Mouse (Mus musculus) fat pad, adult 2 months (tissue): ENCODE data around the gene Lancl2.
A peak's percentile ranks its signal among the peaks of the same experiment; 100 is the strongest.

Experiments used
- DNase-seq: peaks from one replicate; pipeline ENCODE4 v3.0.0-alpha.2; 2011; ENCODE audit warnings: low read depth, low spot score; ENCODE audit errors: extremely low read depth

Gene Lancl2

DNA sequence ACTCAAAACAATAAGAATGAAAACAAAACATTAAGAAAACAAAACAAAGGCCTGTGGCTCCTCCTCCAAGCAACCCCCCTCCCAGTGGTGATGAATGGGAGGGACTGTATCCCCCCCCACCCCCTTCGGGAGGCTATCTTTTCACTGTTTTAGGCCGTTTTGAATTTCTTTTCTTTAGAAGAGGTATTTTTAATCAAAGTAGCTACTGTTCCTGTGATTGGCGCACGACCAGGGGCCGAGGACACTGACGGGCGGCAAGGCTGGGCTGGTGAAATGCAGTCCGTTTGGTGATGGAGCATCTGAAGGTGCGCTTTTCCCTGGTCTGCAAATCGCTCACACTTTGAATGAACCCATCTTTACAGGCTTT, at the start of gene Lancl2:
Gene Lancl2, plus strand, starts transcription at position 165 of the 367 bp plus-strand sequence.
- no peak for DNase-seq

DNA sequence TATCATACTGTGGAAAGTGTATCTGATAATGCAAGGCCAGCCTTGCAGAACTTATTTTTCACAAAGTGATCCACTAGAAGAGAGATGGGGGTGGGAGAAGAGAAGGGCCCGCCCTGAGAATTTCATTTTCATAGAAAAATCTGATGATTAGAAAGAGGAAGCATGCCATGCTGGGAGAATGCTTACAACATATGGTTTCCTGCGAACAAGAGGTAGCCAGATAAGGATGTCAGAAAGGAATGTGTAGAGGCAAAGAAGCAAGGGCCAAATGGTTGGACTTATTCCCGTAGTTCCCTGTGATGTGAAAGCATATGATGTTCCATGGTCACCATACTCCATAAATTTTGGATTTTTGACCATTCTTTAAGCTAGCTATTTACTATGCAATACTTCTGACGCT, 41.0 kb upstream of the Lancl2 start:
- DNase-seq: no peak

DNA sequence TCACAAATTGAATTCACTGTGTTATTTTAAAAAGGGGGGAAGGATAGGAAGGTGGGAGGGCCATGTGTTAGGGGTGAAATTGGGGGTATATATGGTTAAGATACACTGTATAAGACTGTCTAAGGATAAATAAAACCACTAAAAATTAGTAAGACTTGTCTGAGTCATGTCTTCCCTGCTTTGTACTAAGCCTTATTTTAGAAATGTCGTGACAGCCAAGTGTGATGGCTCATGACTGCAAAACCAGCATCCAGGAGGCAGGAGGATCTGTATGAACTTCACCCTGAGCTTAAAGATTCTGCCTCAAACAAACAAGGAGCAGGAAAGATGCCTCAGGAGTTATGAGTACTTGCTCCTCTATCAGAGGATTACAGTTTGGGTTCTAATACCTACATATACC, 18.2 kb upstream of the Lancl2 start:
- DNase-seq: no peak

DNA sequence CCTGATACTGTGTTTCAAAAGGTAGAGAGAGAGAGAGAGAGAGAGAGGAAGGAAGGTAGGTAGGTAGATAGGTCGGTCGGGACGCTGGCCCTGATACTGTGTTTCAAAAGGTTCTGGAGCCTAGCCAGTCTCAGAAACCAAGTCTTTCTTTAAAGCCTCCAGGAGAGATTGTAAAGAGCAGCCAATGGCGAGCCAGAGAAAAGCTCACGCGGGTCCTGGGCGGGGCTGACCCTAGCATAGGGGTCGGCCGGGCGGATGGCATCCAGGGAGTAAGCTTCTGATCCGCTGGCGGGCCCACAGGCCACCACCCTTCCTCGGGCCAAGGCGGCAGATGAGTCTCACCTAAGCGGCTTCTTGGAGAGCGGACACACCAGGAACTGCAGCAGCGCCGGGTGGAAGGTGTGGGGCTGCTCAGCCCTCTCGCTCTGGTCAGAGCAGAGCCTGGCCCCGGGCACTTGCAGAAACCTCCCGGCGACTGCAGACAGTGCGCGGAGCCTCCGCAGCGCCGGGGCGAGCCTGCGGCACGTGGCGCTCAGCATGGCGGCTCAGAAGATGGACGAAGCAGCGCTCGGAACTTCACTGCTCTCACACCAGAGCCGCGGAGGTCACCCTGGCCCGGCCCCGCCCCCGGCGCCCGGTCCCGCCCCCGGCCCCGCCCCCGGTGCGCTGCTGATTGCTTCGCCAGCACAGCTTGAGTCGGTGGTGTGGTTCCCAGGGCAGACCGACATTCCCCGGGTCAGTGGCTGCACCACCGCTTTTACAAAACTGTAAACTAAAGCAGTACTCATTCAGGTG, 10.7 kb upstream of the Lancl2 start, which contains the start of gene Pyurf:
Gene Pyurf, minus strand, starts transcription at position 612 of the 795 bp plus-strand sequence.
- DNase-seq: peak; percentile 65

DNA sequence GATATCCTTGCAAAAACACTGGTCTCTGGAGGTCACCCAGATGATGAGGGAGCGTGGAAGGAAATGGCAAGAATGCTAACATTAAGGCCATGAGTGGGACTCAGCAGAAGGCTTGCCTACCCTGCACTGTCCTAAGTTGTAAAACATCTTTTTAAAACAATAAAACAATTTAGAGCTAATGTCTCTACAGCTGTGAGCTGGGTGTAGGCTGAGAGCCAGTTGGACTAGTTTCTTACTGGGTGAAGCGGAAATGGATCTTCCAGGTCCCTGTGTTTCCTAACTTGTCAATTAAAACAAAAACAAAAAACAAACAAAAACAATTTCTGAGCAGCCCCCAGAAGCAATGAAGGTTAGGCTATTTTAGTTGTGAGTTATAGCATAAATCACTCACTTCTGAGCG, 9.2 kb upstream of the Lancl2 start:
- no peak for DNase-seq

DNA sequence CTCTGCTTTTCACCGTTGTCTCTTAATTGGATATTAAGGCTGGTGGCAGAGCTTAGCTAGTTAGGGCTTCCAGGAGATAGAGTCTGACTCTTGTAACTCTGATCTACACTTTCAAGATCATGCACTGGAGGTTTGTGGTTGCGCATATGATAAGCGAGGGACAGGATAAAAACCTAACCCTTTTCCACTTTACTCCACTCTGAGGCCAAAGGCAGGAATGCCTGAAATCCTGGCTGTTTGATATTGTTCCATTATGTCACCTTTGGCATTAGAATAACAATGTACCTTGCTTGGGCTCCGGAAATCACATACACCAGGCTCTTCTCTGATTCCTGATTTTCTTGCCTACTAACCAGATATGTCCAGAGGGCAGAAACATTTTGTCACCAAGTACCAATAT, 654 bp upstream of the Lancl2 start:
- no peak for DNase-seq

DNA sequence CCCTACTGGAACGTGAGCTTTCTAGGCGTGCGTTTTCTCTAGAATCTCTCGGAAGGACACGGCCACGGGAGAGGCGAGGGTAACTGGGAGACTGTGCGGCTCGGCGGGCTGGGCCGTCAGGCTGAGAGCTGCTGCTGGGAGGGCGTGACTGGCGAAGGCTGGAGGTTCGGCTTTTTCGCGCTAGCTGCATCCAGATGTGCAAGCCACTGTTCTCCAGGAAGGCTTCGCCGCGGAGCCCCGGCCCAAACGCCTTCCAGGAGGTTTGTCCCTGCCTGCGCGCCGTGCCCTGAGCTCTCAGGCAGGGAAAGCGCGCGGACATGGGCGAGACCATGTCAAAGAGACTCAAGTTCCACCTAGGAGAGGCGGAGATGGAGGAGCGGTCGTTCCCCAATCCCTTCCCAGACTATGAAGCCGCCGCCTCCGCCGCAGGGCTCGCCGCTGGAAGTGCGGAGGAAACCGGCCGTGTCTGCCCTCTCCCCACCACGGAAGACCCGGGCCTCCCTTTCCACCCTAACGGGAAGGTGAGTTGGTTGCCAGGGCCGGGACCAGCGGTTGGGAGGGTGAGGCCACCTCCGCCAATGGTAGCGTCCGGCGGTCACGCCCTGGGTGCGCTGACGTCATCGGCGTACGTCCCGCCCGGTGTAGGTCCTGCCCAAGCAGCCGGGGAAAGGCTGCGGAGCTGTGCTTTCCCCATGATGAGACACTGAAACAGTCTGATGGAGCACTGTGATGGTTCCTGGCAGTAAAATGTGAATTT, 581 bp downstream of the Lancl2 start:
- DNase-seq: peak; percentile 43

DNA sequence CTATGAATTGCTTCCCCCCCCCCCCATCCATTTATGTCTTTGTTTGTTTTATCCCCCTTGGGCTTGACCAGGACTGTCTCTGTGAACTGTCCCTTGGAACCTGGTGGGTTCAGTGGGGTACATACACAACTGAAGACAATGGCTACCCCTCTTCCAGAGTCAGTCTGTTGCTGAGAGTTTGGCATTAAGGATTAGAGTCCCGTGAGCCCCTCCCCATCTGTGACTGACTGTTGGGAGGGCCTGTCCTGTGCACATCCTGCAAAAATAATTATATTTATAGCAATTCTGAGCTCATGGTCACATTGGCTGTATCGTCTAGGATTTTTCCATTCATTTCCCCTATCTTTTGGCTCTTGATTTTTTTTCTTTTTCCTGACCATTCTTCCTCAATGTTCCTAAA, 1.4 kb downstream of the Lancl2 start:
- DNase-seq: no peak

DNA sequence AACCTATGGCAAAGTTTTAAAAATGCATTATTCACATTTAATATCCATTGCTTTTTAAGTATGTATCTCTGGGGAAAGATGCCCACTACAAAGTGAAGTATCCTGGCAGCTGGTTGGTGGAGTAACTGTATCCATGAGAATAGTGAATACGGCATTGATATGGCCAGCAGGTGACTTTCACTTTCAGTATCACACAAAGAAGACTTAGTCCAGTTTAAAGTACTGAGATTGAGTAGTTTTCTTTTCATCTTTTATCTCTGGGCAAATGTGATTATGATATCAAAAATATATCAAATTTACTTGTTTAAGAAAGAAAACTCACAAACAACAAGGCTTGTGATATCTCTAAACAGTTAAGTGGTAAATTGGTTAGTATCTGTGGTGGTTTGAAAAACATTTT, 4.4 kb downstream of the Lancl2 start:
- DNase-seq: no peak

DNA sequence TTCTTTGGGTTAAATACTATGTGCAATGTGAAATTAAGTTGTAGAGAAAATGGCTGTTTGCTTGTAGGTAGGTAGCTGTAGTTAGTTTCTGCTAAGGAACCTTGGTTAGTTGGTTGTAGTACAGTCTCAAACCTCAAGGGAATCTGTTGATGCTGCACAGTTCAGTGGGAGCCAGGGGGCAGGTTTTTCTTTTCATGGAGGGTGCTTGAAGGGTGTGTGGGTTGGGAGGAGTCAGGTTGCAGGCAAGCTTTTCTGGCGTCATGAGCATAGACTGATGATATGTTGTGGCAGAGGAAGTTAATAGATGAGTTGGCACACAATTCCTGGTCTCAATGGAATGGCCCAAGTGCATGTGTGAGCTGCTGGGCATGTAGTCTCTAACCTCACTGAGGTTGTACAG, 9.4 kb downstream of the Lancl2 start:
- DNase-seq: no peak

DNA sequence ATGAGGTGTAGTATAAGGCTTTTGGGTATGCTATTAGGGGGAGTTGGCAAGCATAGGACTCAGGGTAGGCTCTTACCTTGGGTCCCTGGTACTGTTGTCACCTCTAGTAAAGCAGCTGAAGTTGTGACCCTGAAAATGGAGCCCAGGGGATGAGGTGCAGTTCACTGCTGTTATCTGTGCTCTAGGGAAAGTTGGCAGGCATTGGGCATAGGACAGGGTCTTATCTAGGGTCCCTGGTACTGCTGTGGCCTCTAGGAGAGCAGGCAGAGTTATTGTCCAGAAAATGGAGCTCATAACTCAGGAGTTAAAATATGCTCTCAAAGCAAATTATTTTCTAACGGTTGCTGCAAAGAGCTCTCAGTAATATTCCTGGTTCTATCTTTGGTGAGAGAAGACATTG, 19.0 kb downstream of the Lancl2 start:
- no peak for DNase-seq

DNA sequence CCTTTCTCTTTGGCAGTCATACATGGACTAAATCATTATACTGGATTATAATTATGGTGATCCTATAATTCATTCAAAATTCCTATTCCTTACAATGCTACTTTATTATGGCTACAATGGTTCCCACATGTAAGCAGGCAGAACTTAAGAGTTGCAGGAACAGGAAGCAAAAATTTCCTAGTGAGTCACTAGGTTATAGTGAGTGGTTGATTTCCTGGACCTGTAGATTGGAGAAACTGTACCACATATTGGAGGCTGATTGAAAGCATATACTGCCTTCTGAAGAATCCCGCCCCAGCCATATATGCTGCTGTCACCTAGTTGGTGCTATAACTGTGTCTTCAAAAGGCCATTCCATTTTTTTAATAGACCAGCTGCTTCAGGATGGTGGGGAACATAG, 40.4 kb downstream of the Lancl2 start:
- no peak for DNase-seq

DNA sequence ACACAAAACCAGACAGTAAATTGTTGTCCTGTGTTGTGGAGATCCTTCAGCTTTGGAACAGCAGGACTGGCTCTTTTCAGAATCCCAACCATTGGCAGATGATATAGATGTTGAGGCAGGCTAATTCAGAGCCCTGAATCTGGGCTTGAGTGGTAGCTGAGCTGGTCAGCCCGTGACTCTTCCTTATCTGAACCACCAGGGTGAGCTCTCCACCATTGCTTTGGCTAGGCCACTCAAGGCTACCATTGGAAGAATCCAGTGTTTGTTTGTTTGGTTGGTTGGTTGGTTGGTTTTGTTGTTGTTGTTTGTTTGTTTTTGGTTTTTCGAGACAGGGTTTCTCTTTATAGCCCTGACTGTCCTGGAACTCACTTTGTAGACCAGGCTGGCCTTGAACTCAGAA, 41.0 kb downstream of the Lancl2 start:
- DNase-seq: no peak

DNA sequence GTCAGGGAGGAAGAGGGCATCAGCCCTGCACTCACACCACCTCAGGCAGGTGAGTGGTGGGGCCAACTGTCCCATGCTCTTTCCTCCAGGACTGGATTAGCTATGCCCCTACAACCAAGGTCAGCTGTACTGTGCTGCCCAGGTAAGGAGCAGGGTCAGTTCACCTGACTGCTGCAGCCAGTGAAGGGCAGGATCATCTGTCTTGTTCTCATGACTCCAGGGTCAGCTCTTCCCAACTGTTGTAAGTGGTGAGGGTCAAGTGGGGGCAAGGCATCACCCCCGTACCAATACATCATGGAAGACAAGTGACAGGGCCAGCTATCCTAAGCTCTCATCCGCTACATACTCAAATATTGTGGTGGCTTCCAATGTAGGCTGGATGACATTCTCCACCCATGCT, 41.8 kb downstream of the Lancl2 start:
- DNase-seq: no peak

DNA sequence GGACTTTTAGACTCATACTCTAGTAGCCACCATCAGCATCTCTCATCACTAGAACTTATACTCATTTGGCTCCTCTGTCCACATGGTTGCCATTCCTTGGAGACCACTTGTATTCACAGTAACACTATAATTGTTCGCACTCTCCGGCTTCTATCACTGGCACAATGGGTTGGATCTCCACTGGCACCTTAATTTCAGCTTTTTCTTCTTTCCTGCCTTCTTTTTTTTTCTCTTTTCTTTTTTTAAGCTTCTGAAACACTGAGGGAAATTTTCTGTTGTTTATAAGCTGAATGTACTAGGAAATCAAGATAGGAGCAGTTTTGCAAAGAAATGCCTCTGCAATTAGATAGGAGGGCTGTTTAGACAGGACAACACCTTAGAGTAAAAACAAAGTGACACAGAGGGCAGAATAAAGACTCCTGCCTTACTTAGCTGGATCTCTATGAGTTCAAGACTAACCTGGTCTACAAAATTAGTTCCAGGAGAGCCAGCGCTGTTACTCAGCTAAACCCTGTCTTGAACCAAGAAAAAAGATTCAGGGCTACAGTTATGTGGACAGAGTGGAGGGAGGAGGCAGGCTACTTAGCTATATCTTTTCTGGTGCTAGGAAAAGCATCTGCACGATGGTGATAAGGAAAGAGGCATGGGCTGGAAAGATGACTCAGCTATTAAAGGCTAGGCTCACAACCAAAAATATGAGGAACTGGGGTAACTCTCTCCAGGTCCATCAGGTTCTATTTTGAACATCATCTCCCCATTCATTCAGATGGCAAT, 42.8 kb downstream of the Lancl2 start:
- DNase-seq: no peak

DNA sequence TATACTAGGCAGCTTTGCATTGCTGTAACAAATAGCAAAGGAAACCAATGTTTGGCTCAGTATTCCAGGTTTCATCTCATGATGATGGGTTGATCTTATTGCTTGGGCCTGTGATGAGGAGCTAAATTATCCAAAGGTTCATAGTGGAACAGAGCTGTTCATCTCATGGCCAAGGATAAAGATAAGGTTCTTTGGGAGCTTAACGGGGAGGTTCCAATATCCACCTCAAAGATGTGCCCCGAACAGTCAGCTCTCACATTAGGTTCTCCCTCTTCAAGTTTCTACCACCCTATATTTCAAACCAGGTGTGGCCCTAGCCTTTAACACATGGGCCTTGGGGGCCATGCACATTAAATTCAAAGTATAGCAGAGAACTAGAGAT, 43.4 kb downstream of the Lancl2 start:
- DNase-seq: no peak

DNA sequence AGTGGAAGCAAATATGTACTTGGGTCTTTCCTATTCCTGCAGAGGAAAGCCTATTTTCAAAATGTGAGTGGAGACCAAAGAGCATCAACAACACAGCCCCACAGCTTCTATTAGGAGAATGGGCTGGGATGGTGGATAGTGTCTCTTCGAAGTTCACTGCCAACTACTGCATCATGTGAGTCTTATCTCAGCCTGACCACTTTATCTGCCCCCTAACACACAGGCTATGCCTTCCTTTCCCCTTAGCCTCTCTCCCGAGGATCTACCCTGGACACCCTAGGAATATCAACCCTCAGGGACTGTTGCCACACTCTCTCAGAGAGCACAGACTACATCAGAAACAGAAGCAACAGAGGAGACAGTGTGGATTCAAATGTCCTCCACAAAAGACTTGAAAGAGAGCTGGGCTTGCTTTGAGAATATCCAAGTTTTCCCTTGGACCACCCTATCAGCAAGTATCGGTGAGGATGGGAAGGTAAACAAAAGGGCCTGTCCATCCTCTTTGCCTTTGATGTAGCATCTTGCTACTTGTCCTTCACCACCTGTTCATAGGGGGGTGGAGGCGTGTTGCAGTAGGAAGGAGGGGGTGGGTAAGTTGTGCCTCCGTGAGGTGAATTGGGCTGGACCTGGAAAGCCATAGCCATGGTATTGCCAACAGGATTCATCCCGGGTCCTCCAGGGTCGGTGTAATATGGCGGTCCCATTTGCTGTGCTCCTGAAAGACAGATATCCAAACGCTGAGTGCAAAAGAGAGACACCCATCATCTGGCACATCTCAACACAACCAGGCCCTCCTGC, 51.8 kb downstream of the Lancl2 start:
- DNase-seq: no peak

DNA sequence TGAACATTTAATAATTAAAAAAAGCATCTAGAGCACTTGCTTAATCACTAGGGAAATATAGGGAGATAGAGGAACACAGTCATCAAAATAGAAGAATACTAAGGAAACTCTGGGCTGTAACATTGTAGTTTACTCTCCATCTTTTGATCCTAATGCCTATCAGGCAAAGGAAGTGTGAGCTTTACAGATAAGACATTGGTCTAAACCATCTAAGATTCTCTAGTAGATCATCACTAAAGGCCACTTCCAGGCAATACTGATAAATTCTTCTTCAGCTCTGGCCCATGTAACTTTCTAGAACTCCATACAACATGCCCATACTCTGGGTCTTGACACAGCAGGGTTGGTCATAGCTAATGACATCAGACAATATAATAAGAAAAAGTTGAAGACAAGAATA, 60.7 kb downstream of the Lancl2 start:
- no peak for DNase-seq

DNA sequence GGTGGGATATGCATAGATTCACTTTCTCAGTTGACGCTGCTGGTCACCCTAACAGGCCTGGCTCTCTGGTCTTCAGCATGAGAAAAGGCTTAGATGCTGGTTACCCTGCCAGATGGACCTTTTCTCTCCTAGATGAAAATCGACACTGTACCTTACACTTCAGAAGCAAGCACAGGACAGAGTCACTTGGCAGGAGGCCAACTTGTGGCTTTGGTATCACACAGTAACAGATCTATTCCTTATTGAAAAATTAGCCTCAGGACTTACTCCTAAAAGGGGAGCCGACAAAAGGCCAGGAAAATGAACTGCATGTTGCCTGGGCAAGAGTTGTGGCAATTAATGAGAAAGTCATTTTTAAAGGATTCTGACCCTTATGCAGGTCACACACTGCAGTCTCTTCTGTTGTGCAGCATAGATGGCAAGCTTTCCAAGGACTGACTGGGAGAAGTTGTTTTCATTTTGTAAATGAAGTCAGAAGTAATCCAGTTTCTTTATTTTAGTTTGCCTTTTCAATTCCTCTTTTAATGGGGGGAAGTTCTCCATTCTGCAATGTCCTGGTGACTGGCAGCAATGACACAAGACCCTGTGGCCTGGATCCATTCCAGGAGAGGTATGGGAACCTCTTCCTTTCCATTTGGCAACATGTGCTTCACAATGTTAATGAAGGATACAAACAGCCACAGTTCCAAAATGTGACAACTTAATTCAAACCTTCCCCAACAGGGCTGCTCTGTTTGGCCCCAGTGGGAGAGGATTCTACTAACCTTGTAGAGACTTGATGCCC, 62.9 kb downstream of the Lancl2 start:
- DNase-seq: no peak

DNA sequence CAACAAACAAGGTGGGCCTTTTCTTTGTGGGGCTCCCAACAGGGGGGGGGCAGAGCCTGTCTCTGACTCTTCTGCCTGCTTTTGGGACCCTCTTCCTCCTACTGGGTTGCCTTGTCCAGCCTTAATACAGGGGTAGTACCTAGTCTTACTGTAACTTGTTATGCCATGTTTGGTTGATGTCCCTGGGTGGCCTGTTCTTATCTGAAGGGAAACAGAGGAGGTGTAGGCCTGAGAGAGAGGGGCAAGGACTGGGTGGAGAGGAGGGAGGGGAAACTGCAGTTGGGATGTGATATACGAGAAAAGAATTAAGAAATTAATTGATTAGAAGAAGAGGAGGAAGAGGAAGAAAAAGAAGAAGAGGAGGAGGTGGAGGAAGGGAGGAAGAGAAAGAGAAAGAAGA, 63.9 kb downstream of the Lancl2 start:
- no peak for DNase-seq
